Mouse (Mus musculus): Measurements from ENCODE around the gene Slc10a7. TPM values are rescaled to one million over a fixed set of nuclear protein-coding genes. Genes with fewer than 3 reads are reported as not detected.

Slc10a7 gene
- polyA plus RNA-seq, 1 experiment from 2014 or later, result 10.1 TPM

- H3K36me3 ChIP-seq (ENCODE audit: control insufficient read depth, insufficient read depth, low read length), result peaks cover 14% of the 10 kb centered on the region
- peaks cover 18% of the 10 kb centered on the region for H3K4me1 ChIP-seq (ENCODE audit: control insufficient read depth, insufficient read depth, low read length)
- peak overlapping the region; percentile 96 for H3K4me3 ChIP-seq (ENCODE audit: low read depth, low read length)
- peak overlapping the region; percentile 99 for H3K9ac ChIP-seq (ENCODE audit: low read depth, low read length)
- peak overlapping the region; percentile 92 for H3K27ac ChIP-seq (ENCODE audit: low read length)
- under 1% methylated on average over 38 of the region's 38 CpGs for WGBS
- peak overlapping the region; percentile 93 for H3K4me2 ChIP-seq (ENCODE audit: low read length)
- peak; percentile 33 for ATAC-seq
- no peaks in the 10 kb centered on the region for H3K9me3 ChIP-seq (replicated peaks; ENCODE audit: control insufficient read depth, low read length, poor library complexity, severe bottlenecking)
- no peaks in the 10 kb centered on the region for H3K27me3 ChIP-seq (ENCODE audit: control insufficient read depth, insufficient read depth, low read depth, low read length)
Measured at GRCm38 (mm10) chr8:78507979-78508718, 997 bp upstream of the Slc10a7 start.

- Histone ChIP-seq H3K9me3 (replicated peaks; ENCODE audit: control insufficient read depth, low read length, poor library complexity, severe bottlenecking) (no peaks in the 10 kb centered on the region), H3K4me2 (ENCODE audit: low read length) (peak within 1 kb of the TSS; percentile 93), H3K9ac (ENCODE audit: low read depth, low read length) (peak within 1 kb of the TSS; percentile 99), H3K27ac (ENCODE audit: low read length) (peak within 1 kb of the TSS; percentile 92), H3K4me1 (ENCODE audit: control insufficient read depth, insufficient read depth, low read length) (peaks cover 18% of the 10 kb centered on the region), H3K36me3 (ENCODE audit: control insufficient read depth, insufficient read depth, low read length) (peaks cover 10% of the 10 kb centered on the region; the same call in 1 of the 2 replicates), H3K4me3 (ENCODE audit: low read depth, low read length) (peak within 1 kb of the TSS; percentile 96), H3K27me3 (ENCODE audit: control insufficient read depth, insufficient read depth, low read depth, low read length) (no peaks in the 10 kb centered on the region)
- WGBS, result under 1% methylated on average over 69 of the region's 70 CpGs
- peak; percentile 95 for ATAC-seq
Measured at GRCm38 (mm10) chr8:78508719-78509272, 350 bp upstream of the Slc10a7 start, which contains the start of gene Rbmxl1. TSS of gene Rbmxl1 (minus strand) at chr8:78508898.

GRCm38 (mm10) chr8:78510094-78510493 lies 948 bp downstream of the Slc10a7 start:
- Histone ChIP-seq H3K9me3 (replicated peaks; ENCODE audit: control insufficient read depth, low read length, poor library complexity, severe bottlenecking) (no peaks in the 10 kb centered on the region), H3K4me2 (ENCODE audit: low read length) (peak overlapping the region; percentile 93), H3K4me3 (ENCODE audit: low read depth, low read length) (peak overlapping the region; percentile 96), H3K36me3 (ENCODE audit: control insufficient read depth, insufficient read depth, low read length) (0 out of 2 replicates have a peak, but pooled peaks cover 2% of the 10 kb centered on the region), H3K27ac (ENCODE audit: low read length) (peak overlapping the region; percentile 92; the same call in 1 of the 2 replicates), H3K4me1 (ENCODE audit: control insufficient read depth, insufficient read depth, low read length) (peaks cover 16% of the 10 kb centered on the region), H3K9ac (ENCODE audit: low read depth, low read length) (peak overlapping the region; percentile 99), H3K27me3 (ENCODE audit: control insufficient read depth, insufficient read depth, low read depth, low read length) (no peaks in the 10 kb centered on the region)
- under 1% methylated on average over 11 of the region's 11 CpGs for WGBS
- ATAC-seq, result no peak

- no peak for ATAC-seq
- no peak overlapping the region for H3K4me3 ChIP-seq (ENCODE audit: low read depth, low read length)
- no peaks in the 10 kb centered on the region for H3K9me3 ChIP-seq (replicated peaks; ENCODE audit: control insufficient read depth, low read length, poor library complexity, severe bottlenecking)
- peaks cover 2% of the 10 kb centered on the region; the same call in 1 of the 2 replicates for H3K36me3 ChIP-seq (ENCODE audit: control insufficient read depth, insufficient read depth, low read length)
- 70% methylated on average over 3 of the region's 3 CpGs for WGBS
- no peak overlapping the region for H3K9ac ChIP-seq (ENCODE audit: low read depth, low read length)
- peaks cover 16% of the 10 kb centered on the region for H3K4me1 ChIP-seq (ENCODE audit: control insufficient read depth, insufficient read depth, low read length)
- H3K4me2 ChIP-seq (ENCODE audit: low read length), result no peak overlapping the region
- no peaks in the 10 kb centered on the region for H3K27me3 ChIP-seq (ENCODE audit: control insufficient read depth, insufficient read depth, low read depth, low read length)
- no peak overlapping the region for H3K27ac ChIP-seq (ENCODE audit: low read length)
Measured at GRCm38 (mm10) chr8:78510926-78511325, 1.8 kb downstream of the Slc10a7 start.

- Histone ChIP-seq H3K4me2 (ENCODE audit: low read length) (no peak overlapping the region), H3K4me1 (ENCODE audit: control insufficient read depth, insufficient read depth, low read length) (peaks cover 11% of the 10 kb centered on the region), H3K27ac (ENCODE audit: low read length) (no peak overlapping the region), H3K36me3 (ENCODE audit: control insufficient read depth, insufficient read depth, low read length) (no peaks in the 10 kb centered on the region; the same call in none of the 2 replicates), H3K9ac (ENCODE audit: low read depth, low read length) (no peak overlapping the region), H3K4me3 (ENCODE audit: low read depth, low read length) (no peak overlapping the region), H3K9me3 (replicated peaks; ENCODE audit: control insufficient read depth, low read length, poor library complexity, severe bottlenecking) (no peaks in the 10 kb centered on the region), H3K27me3 (ENCODE audit: control insufficient read depth, insufficient read depth, low read depth, low read length) (no peaks in the 10 kb centered on the region)
- WGBS, result 89% methylated on average over 4 of the region's 4 CpGs
- no peak for ATAC-seq
Measured at GRCm38 (mm10) chr8:78513106-78513505, 4.0 kb downstream of the Slc10a7 start.

GRCm38 (mm10) chr8:78514706-78515105 lies 5.6 kb downstream of the Slc10a7 start:
- WGBS, result 98% methylated on average over 1 of the region's 1 CpGs
- H3K27me3 ChIP-seq (ENCODE audit: control insufficient read depth, insufficient read depth, low read depth, low read length), result no peaks in the 10 kb centered on the region
- no peak for ATAC-seq
- no peaks in the 10 kb centered on the region for H3K9me3 ChIP-seq (replicated peaks; ENCODE audit: control insufficient read depth, low read length, poor library complexity, severe bottlenecking)
- no peak overlapping the region for H3K4me3 ChIP-seq (ENCODE audit: low read depth, low read length)
- H3K27ac ChIP-seq (ENCODE audit: low read length), result no peak overlapping the region
- no peaks in the 10 kb centered on the region; the same call in none of the 2 replicates for H3K36me3 ChIP-seq (ENCODE audit: control insufficient read depth, insufficient read depth, low read length)
- H3K4me1 ChIP-seq (ENCODE audit: control insufficient read depth, insufficient read depth, low read length), result peaks cover 11% of the 10 kb centered on the region
- no peak overlapping the region for H3K4me2 ChIP-seq (ENCODE audit: low read length)
- H3K9ac ChIP-seq (ENCODE audit: low read depth, low read length), result no peak overlapping the region

- Histone ChIP-seq H3K9me3 (replicated peaks; ENCODE audit: control insufficient read depth, low read length, poor library complexity, severe bottlenecking) (no peaks in the 10 kb centered on the region), H3K4me3 (ENCODE audit: low read depth, low read length) (no peak overlapping the region), H3K27ac (ENCODE audit: low read length) (no peak overlapping the region), H3K36me3 (ENCODE audit: control insufficient read depth, insufficient read depth, low read length) (no peaks in the 10 kb centered on the region; the same call in none of the 2 replicates), H3K27me3 (ENCODE audit: control insufficient read depth, insufficient read depth, low read depth, low read length) (no peaks in the 10 kb centered on the region), H3K4me1 (ENCODE audit: control insufficient read depth, insufficient read depth, low read length) (peaks cover 8% of the 10 kb centered on the region), H3K9ac (ENCODE audit: low read depth, low read length) (no peak overlapping the region), H3K4me2 (ENCODE audit: low read length) (no peak overlapping the region)
- 91% methylated on average over 3 of the region's 3 CpGs for WGBS
- no peak for ATAC-seq
Measured at GRCm38 (mm10) chr8:78515132-78515531, 6.0 kb downstream of the Slc10a7 start.

- no peaks in the 10 kb centered on the region for H3K27me3 ChIP-seq (ENCODE audit: control insufficient read depth, insufficient read depth, low read depth, low read length)
- H3K4me3 ChIP-seq (ENCODE audit: low read depth, low read length), result no peak overlapping the region
- H3K9me3 ChIP-seq (replicated peaks; ENCODE audit: control insufficient read depth, low read length, poor library complexity, severe bottlenecking), result no peaks in the 10 kb centered on the region
- peaks cover 4% of the 10 kb centered on the region; the same call in 1 of the 2 replicates for H3K36me3 ChIP-seq (ENCODE audit: control insufficient read depth, insufficient read depth, low read length)
- H3K27ac ChIP-seq (ENCODE audit: low read length), result no peak overlapping the region
- no peak overlapping the region for H3K4me2 ChIP-seq (ENCODE audit: low read length)
- 91% methylated on average over 6 of the region's 6 CpGs for WGBS
- H3K9ac ChIP-seq (ENCODE audit: low read depth, low read length), result no peak overlapping the region
- ATAC-seq, result no peak
- no peaks in the 10 kb centered on the region for H3K4me1 ChIP-seq (ENCODE audit: control insufficient read depth, insufficient read depth, low read length)
Measured at GRCm38 (mm10) chr8:78533981-78534380, 24.8 kb downstream of the Slc10a7 start.

GRCm38 (mm10) chr8:78536716-78537115 lies 27.6 kb downstream of the Slc10a7 start:
- no peak for ATAC-seq
- WGBS, result 70% methylated on average over 5 of the region's 5 CpGs
- H3K9me3 ChIP-seq (replicated peaks; ENCODE audit: control insufficient read depth, low read length, poor library complexity, severe bottlenecking), result no peaks in the 10 kb centered on the region
- no peaks in the 10 kb centered on the region for H3K4me1 ChIP-seq (ENCODE audit: control insufficient read depth, insufficient read depth, low read length)
- H3K27ac ChIP-seq (ENCODE audit: low read length), result no peak overlapping the region
- no peak overlapping the region for H3K4me3 ChIP-seq (ENCODE audit: low read depth, low read length)
- H3K36me3 ChIP-seq (ENCODE audit: control insufficient read depth, insufficient read depth, low read length), result peaks cover 7% of the 10 kb centered on the region; the same call in 1 of the 2 replicates
- H3K9ac ChIP-seq (ENCODE audit: low read depth, low read length), result no peak overlapping the region
- no peak overlapping the region for H3K4me2 ChIP-seq (ENCODE audit: low read length)
- no peaks in the 10 kb centered on the region for H3K27me3 ChIP-seq (ENCODE audit: control insufficient read depth, insufficient read depth, low read depth, low read length)
